Mouse (Mus musculus) MEL (cell line): ENCODE results near the gene Ahcyl2. TPM values are rescaled to one million over a fixed set of nuclear protein-coding genes. Genes with fewer than 3 reads are reported as not detected.

Experiments used
- DNase-seq: peaks from one replicate; pipeline ENCODE4 v3.0.0; 2011; ENCODE audit warnings: low read depth, low spot score
- H3K27ac ChIP-seq: 2 replicates; pipeline ENCODE4 v1.5.1; 2012; ENCODE audit warnings: low read depth, mild to moderate bottlenecking, control low read depth, low read length, moderate library complexity; ENCODE audit not compliant: control insufficient read depth
- H3K27me3 ChIP-seq, 2 experiments: fragments of 150-350 bp in 1 of 2; sonication (generic) in 1 of 2; 2 replicates each; pipeline ENCODE4 v1.6.1; 2012; ENCODE audit warnings: low read length in 2 of 2, mild to moderate bottlenecking in 2 of 2, improper control_type of control experiment in 1 of 2, moderate library complexity in 1 of 2; ENCODE audit not compliant: insufficient read depth in 2 of 2, control insufficient read depth in 1 of 2
- H3K36me3 ChIP-seq, 2 experiments: 2 replicates each; pipeline ENCODE4 v1.6.1; 2012 to 2014; ENCODE audit warnings: low read length in 2 of 2, improper control_type of control experiment in 1 of 2, inconsistent platforms in 1 of 2, mild to moderate bottlenecking in 1 of 2; ENCODE audit not compliant: insufficient read depth in 2 of 2, control insufficient read depth in 1 of 2
- H3K4me1 ChIP-seq, 2 experiments: fragments of 150-350 bp in 1 of 2; sonication (generic) in 1 of 2; 2 replicates each; pipeline ENCODE4 v1.6.1; 2012; ENCODE audit warnings: low read length in 2 of 2, improper control_type of control experiment in 1 of 2, mild to moderate bottlenecking in 1 of 2; ENCODE audit not compliant: insufficient read depth in 2 of 2, control insufficient read depth in 1 of 2
- H3K4me3 ChIP-seq, 2 experiments: fragments of 150-350 bp in 1 of 2; sonication (generic) in 1 of 2; 2 replicates each; pipeline ENCODE4 v1.5.1; 2012; ENCODE audit warnings: low read depth in 2 of 2, low read length in 2 of 2, mild to moderate bottlenecking in 2 of 2, moderate library complexity in 2 of 2, control low read depth in 1 of 2, improper control_type of control experiment in 1 of 2; ENCODE audit not compliant: control insufficient read depth in 1 of 2, insufficient read depth in 1 of 2
- H3K79me2 ChIP-seq: 2 replicates; pipeline ENCODE4 v1.6.1; 2012; ENCODE audit warnings: mild to moderate bottlenecking, low read length, moderate library complexity; ENCODE audit not compliant: control insufficient read depth, poor library complexity, insufficient read depth
- H3K9ac ChIP-seq: 2 replicates; pipeline ENCODE4 v1.6.1; 2012; ENCODE audit warnings: low read depth, mild to moderate bottlenecking, control low read depth, low read length, moderate library complexity; ENCODE audit not compliant: control insufficient read depth, poor library complexity, severe bottlenecking
- H3K9me3 ChIP-seq: fragments of 150-350 bp; sonication (generic); replicated peaks from 2 replicates; pipeline ENCODE4 v1.6.1; 2012; ENCODE audit warnings: mild to moderate bottlenecking, low read length, improper control_type of control experiment, moderate library complexity; ENCODE audit not compliant: insufficient read depth
- CHD1 ChIP-seq: IDR thresholded peaks from 2 replicates; pipeline ENCODE4 v1.6.1; 2012; ENCODE audit warnings: low read depth, mild to moderate bottlenecking, inconsistent platforms, low read length, improper control_type of control experiment
- CHD2 ChIP-seq: IDR thresholded peaks from 2 replicates; pipeline ENCODE4 v1.6.1; 2011; ENCODE audit warnings: low read length, improper control_type of control experiment
- ELF1 ChIP-seq: IDR thresholded peaks from 2 replicates; pipeline ENCODE4 v1.6.1; 2014; ENCODE audit warnings: low read depth, mild to moderate bottlenecking, inconsistent platforms, low read length, improper control_type of control experiment, moderate library complexity
- EP300 ChIP-seq, 2 experiments: IDR thresholded peaks; 2 replicates each; pipeline ENCODE4 v1.6.1; 2011; ENCODE audit warnings: improper control_type of control experiment in 2 of 2, low read length in 2 of 2, low read depth in 1 of 2, mild to moderate bottlenecking in 1 of 2
- ETS1 ChIP-seq: IDR thresholded peaks from 2 replicates; pipeline ENCODE4 v1.6.1; 2012; ENCODE audit warnings: low read depth, mild to moderate bottlenecking, inconsistent platforms, low read length, improper control_type of control experiment, moderate library complexity
- GABPA ChIP-seq: IDR thresholded peaks from 2 replicates; pipeline ENCODE4 v1.6.1; 2012; ENCODE audit warnings: low read depth, mild to moderate bottlenecking, inconsistent platforms, low read length, improper control_type of control experiment, moderate library complexity
- GATA1 ChIP-seq: IDR thresholded peaks from 2 replicates; pipeline ENCODE4 v1.6.1; 2011; ENCODE audit warnings: low read depth, low read length, improper control_type of control experiment
- JUND ChIP-seq: IDR thresholded peaks from 2 replicates; pipeline ENCODE4 v1.6.1; 2011; ENCODE audit warnings: low read depth, mild to moderate bottlenecking, improper control_type of control experiment, low read length
- MAZ ChIP-seq: IDR thresholded peaks from 2 replicates; pipeline ENCODE4 v1.6.1; 2012; ENCODE audit warnings: low read depth, mild to moderate bottlenecking, inconsistent platforms, low read length, improper control_type of control experiment
- MEF2A ChIP-seq: IDR thresholded peaks from 2 replicates; pipeline ENCODE4 v1.6.1; 2014; ENCODE audit warnings: low read depth, mild to moderate bottlenecking, inconsistent platforms, low read length, improper control_type of control experiment; ENCODE audit not compliant: poor library complexity, insufficient replicate concordance, severe bottlenecking; ENCODE audit errors: extremely low read depth
- MYC ChIP-seq: IDR thresholded peaks from 2 replicates; pipeline ENCODE4 v1.6.1; 2011; ENCODE audit warnings: low read depth, mild to moderate bottlenecking, low read length, improper control_type of control experiment, moderate library complexity
- POLR2AphosphoS2 ChIP-seq: IDR thresholded peaks from 2 replicates; pipeline ENCODE4 v1.6.1; 2011; ENCODE audit warnings: low read length, improper control_type of control experiment
- RAD21 ChIP-seq: IDR thresholded peaks from 2 replicates; pipeline ENCODE4 v1.6.1; 2011; ENCODE audit warnings: mild to moderate bottlenecking, low read depth, low read length, improper control_type of control experiment
- RCOR1 ChIP-seq: IDR thresholded peaks from 2 replicates; pipeline ENCODE4 v1.6.1; 2012; ENCODE audit warnings: low read depth, mild to moderate bottlenecking, inconsistent platforms, low read length, improper control_type of control experiment
- TAL1 ChIP-seq: IDR thresholded peaks from 2 replicates; pipeline ENCODE4 v1.6.1; 2012; ENCODE audit warnings: mild to moderate bottlenecking, inconsistent platforms, low read length, moderate library complexity, mixed read lengths
- UBTF ChIP-seq: IDR thresholded peaks from 2 replicates; pipeline ENCODE4 v1.6.1; 2012; ENCODE audit warnings: low read depth, mild to moderate bottlenecking, inconsistent platforms, low read length, improper control_type of control experiment, moderate library complexity, borderline replicate concordance; ENCODE audit not compliant: insufficient read depth
- USF1 ChIP-seq: IDR thresholded peaks from 2 replicates; pipeline ENCODE4 v1.6.1; 2014; ENCODE audit warnings: low read depth, mild to moderate bottlenecking, inconsistent platforms, low read length, improper control_type of control experiment, moderate library complexity
- USF2 ChIP-seq, 2 experiments: IDR thresholded peaks; 2 replicates each; pipeline ENCODE4 v1.6.1; 2011 to 2012; ENCODE audit warnings: improper control_type of control experiment in 2 of 2, low read length in 2 of 2, borderline replicate concordance in 1 of 2, inconsistent platforms in 1 of 2, low read depth in 1 of 2, mild to moderate bottlenecking in 1 of 2; ENCODE audit not compliant: insufficient read depth in 1 of 2
- ZC3H11A ChIP-seq: IDR thresholded peaks from 2 replicates; pipeline ENCODE4 v1.6.1; 2012; ENCODE audit warnings: low read depth, mild to moderate bottlenecking, inconsistent platforms, low read length, improper control_type of control experiment
- ZKSCAN1 ChIP-seq: IDR thresholded peaks from 2 replicates; pipeline ENCODE4 v1.6.1; 2012; ENCODE audit warnings: low read depth, mild to moderate bottlenecking, inconsistent platforms, low read length, improper control_type of control experiment, moderate library complexity
- polyA plus RNA-seq, 2 experiments: library from polyadenylated mRNA; stranded (reverse) in 1 of 2; unstranded in 1 of 2; fragments of >175 nt in 1 of 2; fragments of >200 nt in 1 of 2; gene quantifications; 2 replicates each; pipeline versions ENCODE4 v1.2.1 to v1.2.4; 2012; ENCODE audit warnings: low replicate concordance in 2 of 2, low read depth in 1 of 2; ENCODE audit not compliant: insufficient read length in 2 of 2, insufficient read depth in 1 of 2, missing spikeins in 1 of 2
- total RNA-seq: library from RNA; depleted of rRNA; stranded (reverse); fragments of 300-350 nt; gene quantifications from 2 replicates; pipeline ENCODE4 v1.2.3, GENCODE M21; 2012

Ahcyl2 gene
- total and polyA plus RNA-seq, 3 experiments = 16.9 to 17.0 TPM; not detected in 1

- H3K9me3 ChIP-seq = no peaks in the 10 kb centered on the region
- peaks cover 5 to 15% of the 10 kb centered on the region in 2 experiments for H3K36me3 ChIP-seq
- TF ChIP-seq GATA1 (peak; percentile 63; the same call in 1 of the 2 replicates), JUND (no peak), ELF1 (no peak), USF1 (no peak), MAZ (no peak), MEF2A (no peak), USF2 (IDR thresholded peaks at IDR 0.05; ENCODE audit: borderline replicate concordance in 1 of 2, insufficient read depth in 1 of 2, low read depth in 1 of 2, low read length in 2 of 2) (no peak), EP300 (IDR thresholded peaks at IDR 0.05; ENCODE audit: low read depth in 1 of 2, low read length in 2 of 2) (peak in 1 of 2 experiments; percentile 60; a peak in 1 of 4 replicates), MYC (no peak), POLR2AphosphoS2 (no peak), TAL1 (no peak), RCOR1 (no peak), CHD1 (no peak), CHD2 (no peak), RAD21 (no peak), UBTF (no peak), GABPA (no peak)
- no peak overlapping the region for H3K27ac ChIP-seq
- H3K9ac ChIP-seq = no peak overlapping the region
- 0 out of 4 replicates have a peak overlapping the region, but pooled peaks of 1 of the 2 experiments have one; percentile 8 for H3K4me3 ChIP-seq
- peak; percentile 57 for DNase-seq
- no peaks in the 10 kb centered on the region for H3K79me2 ChIP-seq
- peaks cover 4 to 9% of the 10 kb centered on the region in 2 experiments for H3K4me1 ChIP-seq
- no peaks in the 10 kb centered on the region for H3K27me3 ChIP-seq
Observed at GRCm38 (mm10) chr6:29902256-29902655, 134.4 kb downstream of the Ahcyl2 start.

- Histone ChIP-seq H3K9ac (no peak overlapping the region), H3K27ac (no peak overlapping the region), H3K4me1 (peaks cover 4 to 9% of the 10 kb centered on the region in 2 experiments), H3K36me3 (peaks cover 9 to 15% of the 10 kb centered on the region in 2 experiments), H3K9me3 (no peaks in the 10 kb centered on the region), H3K4me3 (no peak overlapping the region), H3K79me2 (no peaks in the 10 kb centered on the region), H3K27me3 (no peaks in the 10 kb centered on the region)
- no peak for DNase-seq
- TF ChIP-seq ZKSCAN1 (no peak), UBTF (no peak), JUND (no peak), RAD21 (no peak), CHD2 (no peak), ETS1 (no peak), ZC3H11A (no peak)
Observed at GRCm38 (mm10) chr6:29903343-29903914, 135.6 kb downstream of the Ahcyl2 start.
